Mouse (Mus musculus): Measurements from ENCODE around the gene Hlcs.

Gene Hlcs

GRCm38 (mm10) chr16:94313229-94314030 lies at the start of gene Hlcs:
Hlcs (minus strand) TSS chr16:94313571.
- in situ Hi-C loops (cut with MboI, MseI): no loop called here

- in situ Hi-C loops (cut with MboI, MseI): loop anchor here (5.0 kb wide), 1 partner anchor 50 kb away; no protein-coding TSS in a partner anchor
These were observed 49.0 kb upstream of the Hlcs start for GRCm38 (mm10) chr16:94362174-94362873.

- in situ Hi-C loops (cut with MboI, MseI): loop anchor here (5.0 kb wide), 1 partner anchor 52 kb away; no protein-coding TSS in a partner anchor
These were observed 47.4 kb upstream of the Hlcs start for GRCm38 (mm10) chr16:94360578-94361350.

GRCm38 (mm10) chr16:94358091-94358490 lies 44.7 kb upstream of the Hlcs start:
- in situ Hi-C loops (cut with MboI, MseI): loop anchor here (5.0 kb wide), 1 partner anchor 41 kb away; no protein-coding TSS in a partner anchor

GRCm38 (mm10) chr16:94356776-94357494 lies 43.6 kb upstream of the Hlcs start:
- in situ Hi-C loops (cut with MboI, MseI): loop anchor here (5.0 kb wide), 1 partner anchor 40 kb away; no protein-coding TSS in a partner anchor

GRCm38 (mm10) chr16:94356046-94356445 lies 42.7 kb upstream of the Hlcs start:
- in situ Hi-C loops (cut with MboI, MseI): loop anchor here (5.0 kb wide), 1 partner anchor 39 kb away; no protein-coding TSS in a partner anchor

- in situ Hi-C loops (cut with MboI, MseI): no loop called here
These were observed 41.1 kb upstream of the Hlcs start for GRCm38 (mm10) chr16:94354450-94354849.

- in situ Hi-C loops (cut with MboI, MseI): no loop called here
These were observed 36.9 kb upstream of the Hlcs start for GRCm38 (mm10) chr16:94350287-94350677.

- in situ Hi-C loops (cut with MboI, MseI): loop anchor here (10.0 kb wide), 1 partner anchor 55 kb away; no protein-coding TSS in a partner anchor
These were observed 36.4 kb upstream of the Hlcs start for GRCm38 (mm10) chr16:94349588-94350286.

GRCm38 (mm10) chr16:94348779-94349178 lies 35.4 kb upstream of the Hlcs start:
- in situ Hi-C loops (cut with MboI, MseI): loop anchor here (10.0 kb wide), 1 partner anchor 56 kb away; no protein-coding TSS in a partner anchor

GRCm38 (mm10) chr16:94347080-94347731 lies 33.8 kb upstream of the Hlcs start:
- in situ Hi-C loops (cut with MboI, MseI): loop anchor here (10.0 kb wide), 1 partner anchor 58 kb away; no protein-coding TSS in a partner anchor

- in situ Hi-C loops (cut with MboI, MseI): loop anchor here (10.0 kb wide), 1 partner anchor 59 kb away; no protein-coding TSS in a partner anchor
These were observed 32.4 kb upstream of the Hlcs start for GRCm38 (mm10) chr16:94345733-94346132.

- in situ Hi-C loops (cut with MboI, MseI): loop anchor here (10.0 kb wide), 1 partner anchor 65 kb away; no protein-coding TSS in a partner anchor
These were observed 26.1 kb upstream of the Hlcs start for GRCm38 (mm10) chr16:94339164-94340160.

- in situ Hi-C loops (cut with MboI, MseI): no loop called here
These were observed 22.3 kb upstream of the Hlcs start for GRCm38 (mm10) chr16:94335656-94336055.

GRCm38 (mm10) chr16:94331886-94332252 lies 18.5 kb upstream of the Hlcs start:
- in situ Hi-C loops (cut with MboI, MseI): no loop called here

GRCm38 (mm10) chr16:94331233-94331885 lies 18.0 kb upstream of the Hlcs start:
- in situ Hi-C loops (cut with MboI, MseI): no loop called here

GRCm38 (mm10) chr16:94330429-94330828 lies 17.1 kb upstream of the Hlcs start:
- in situ Hi-C loops (cut with MboI, MseI): no loop called here

All from regulatory T cell (primary cell).